Mouse (Mus musculus) cerebellum, adult 2 months (tissue): ENCODE measurements around the gene Tmem114. TPM values are rescaled to one million over a fixed set of nuclear protein-coding genes. Genes with fewer than 3 reads are reported as not detected.

Experiments
- DNase-seq, 2 experiments: peaks; one replicate each; pipeline ENCODE4 v3.0.0; 2021
- H3K27ac ChIP-seq: fragments of 200-500 bp; 2 replicates; pipeline ENCODE4 v1.5.1; 2012; ENCODE audit warnings: low read length, control low read depth, inconsistent platforms; ENCODE audit not compliant: insufficient read depth
- H3K27me3 ChIP-seq: fragments of 200-500 bp; 2 replicates; pipeline ENCODE4 v1.6.1; 2012; ENCODE audit warnings: inconsistent platforms, mild to moderate bottlenecking, low read length, moderate library complexity; ENCODE audit not compliant: control insufficient read depth, insufficient read depth
- H3K4me1 ChIP-seq: fragments of 200-500 bp; 2 replicates; pipeline ENCODE4 v1.6.1; 2011; ENCODE audit warnings: low read length; ENCODE audit not compliant: control insufficient read depth, insufficient read depth
- H3K4me3 ChIP-seq: fragments of 200-500 bp; replicated peaks from 2 replicates; pipeline ENCODE3; 2011; ENCODE audit warnings: mild to moderate bottlenecking, low read depth, low read length, control low read depth; ENCODE audit not compliant: insufficient read depth
- CTCF ChIP-seq: fragments of 200-500 bp; IDR thresholded peaks from 2 replicates; pipeline ENCODE4 v1.5.1; 2011; ENCODE audit warnings: low read depth, mild to moderate bottlenecking, control low read depth, low read length, moderate library complexity, borderline replicate concordance; ENCODE audit not compliant: insufficient read depth
- POLR2A ChIP-seq: fragments of 200-500 bp; IDR thresholded peaks from 2 replicates; pipeline ENCODE4 v1.6.1; 2011; ENCODE audit warnings: low read length, control low read depth, borderline replicate concordance; ENCODE audit not compliant: insufficient read depth
- WGBS: fragments of 180-500 bp; shearing (Covaris S2); methylation state at CpG from one replicate; pipeline ENCODE4 v1.1.7; 2018; 5-methylcytosine and 5-hydroxymethylcytosine counted together
- polyA plus RNA-seq: library from polyadenylated mRNA; depleted of rRNA; stranded (reverse); fragments of >200 nt; gene quantifications from 2 replicates; pipeline ENCODE4 v1.2.3, GENCODE M21; 2012; rRNA removed

Tmem114 gene
- 1.5 and 1.8 TPM in 2 replicates for polyA plus RNA-seq

GRCm38 (mm10) chr16:8424971-8425330 lies at the start of gene Tmem114:
Gene Tmem114 (minus strand): TSS chr16:8425136.
- peak; percentile 33 to 36 for DNase-seq
- Histone ChIP-seq H3K27me3 (0 out of 2 replicates have a peak, but pooled peaks cover 2% of the 10 kb centered on the region), H3K4me1 (peaks cover 14% of the 10 kb centered on the region), H3K27ac (no peak within 1 kb of the TSS), H3K4me3 (peak within 1 kb of the TSS; percentile 29)
- 4% methylated on average over 16 of the region's 16 CpGs for WGBS
- no peak for TF ChIP-seq CTCF
- TF ChIP-seq POLR2A: no peak

DNA sequence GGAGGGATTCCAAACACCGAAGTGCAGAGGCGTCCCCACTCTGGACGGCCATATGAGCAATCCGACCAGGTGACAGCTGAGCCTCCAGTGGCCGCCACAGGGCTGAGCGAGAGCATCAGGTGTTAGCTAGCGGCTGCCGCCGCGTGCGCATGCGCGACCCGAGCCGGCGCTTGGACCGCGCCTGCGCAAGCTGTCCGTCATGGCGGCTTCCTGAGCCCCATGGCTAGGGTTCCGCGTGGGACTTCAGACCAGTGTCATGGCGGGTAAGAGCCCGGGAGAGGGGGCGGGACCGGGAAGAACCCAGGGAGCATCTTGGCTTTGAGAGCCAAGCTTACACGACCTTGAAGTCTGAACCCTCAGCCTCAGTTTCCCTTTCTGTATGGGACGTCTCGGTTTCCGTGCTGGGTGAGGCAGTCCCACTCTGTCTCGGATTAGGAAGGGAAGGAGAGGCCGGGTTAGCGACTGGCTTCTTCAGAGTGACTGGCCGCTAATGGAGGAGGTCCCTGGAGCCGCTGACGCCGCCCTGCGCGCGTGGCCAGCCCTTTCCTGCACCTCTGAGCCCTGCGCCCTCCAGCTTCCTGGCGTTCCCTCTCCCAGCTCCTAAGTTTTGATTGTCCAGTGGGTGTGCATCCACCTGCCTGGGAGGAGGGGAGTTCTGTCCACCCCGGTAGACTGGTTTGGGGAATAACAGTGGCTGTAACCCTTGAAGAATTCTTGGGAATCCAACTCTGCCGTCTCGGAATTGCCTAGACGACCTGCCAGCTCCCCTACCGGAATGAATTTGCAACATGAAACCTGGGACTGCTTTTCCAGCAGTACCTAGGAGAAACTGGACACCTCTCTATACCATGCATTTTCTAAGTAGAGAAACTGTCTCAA lies 45.9 kb upstream of the Tmem114 start, which contains the start of gene Mettl22:
Gene Mettl22 (plus strand): TSS at position 186 of the 879 bp plus-strand sequence.
- Histone ChIP-seq H3K4me3 (peak within 1 kb of the TSS; percentile 91), H3K4me1 (no peaks in the 10 kb centered on the region), H3K27ac (0 out of 2 replicates have a peak within 1 kb of the TSS, but pooled peaks have one; percentile 11), H3K27me3 (no peaks in the 10 kb centered on the region; the same call in 1 of the 2 replicates)
- WGBS: under 1% methylated on average over 48 of the region's 48 CpGs
- DNase-seq: peak; percentile 92
- TF ChIP-seq POLR2A (peak; percentile 52; the same call in 1 of the 2 replicates), CTCF (peak; percentile 7; the same call in 1 of the 2 replicates)

- Histone ChIP-seq H3K27me3 (no peaks in the 10 kb centered on the region; the same call in 1 of the 2 replicates), H3K27ac (no peak overlapping the region), H3K4me1 (no peaks in the 10 kb centered on the region), H3K4me3 (no peak overlapping the region)
- no peak for TF ChIP-seq CTCF
- TF ChIP-seq POLR2A: no peak
- DNase-seq: no peak
- WGBS: 91% methylated on average over 2 of the region's 2 CpGs
Measured at GRCm38 (mm10) chr16:8470132-8470531, 45.2 kb upstream of the Tmem114 start.

DNA sequence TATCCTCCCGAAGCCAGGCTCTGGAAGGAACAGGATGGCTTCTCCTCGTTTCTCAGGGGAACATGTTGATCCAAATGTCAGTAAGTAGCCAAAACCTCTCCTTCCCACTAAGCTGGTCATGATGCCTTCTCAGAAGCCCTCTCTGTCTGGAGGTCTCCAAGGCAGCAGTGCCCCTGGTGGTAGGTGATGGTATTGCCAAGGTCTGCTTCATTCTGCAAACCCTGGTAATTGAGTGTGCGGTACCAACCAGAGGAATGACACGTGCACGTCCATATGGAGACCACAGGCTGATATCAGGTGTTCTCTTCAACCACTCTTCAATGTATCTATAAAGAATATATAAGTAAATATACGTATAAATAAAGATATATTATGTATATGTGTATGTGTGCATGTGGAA lies 34.2 kb upstream of the Tmem114 start:
- 11% methylated on average over 6 of the region's 6 CpGs for WGBS
- Histone ChIP-seq H3K4me1 (no peaks in the 10 kb centered on the region; the same call in 1 of the 2 replicates), H3K27me3 (no peaks in the 10 kb centered on the region), H3K27ac (no peak overlapping the region), H3K4me3 (no peak overlapping the region)
- DNase-seq: peak; percentile 45 to 63
- TF ChIP-seq POLR2A (no peak), CTCF (peak; percentile 92)

GRCm38 (mm10) chr16:8458391-8458790 lies 33.5 kb upstream of the Tmem114 start:
- DNase-seq: no peak
- WGBS: 92% methylated on average over 4 of the region's 4 CpGs
- H3K4me3 ChIP-seq: no peak overlapping the region
- H3K27me3 ChIP-seq: no peaks in the 10 kb centered on the region
- TF ChIP-seq POLR2A (no peak), CTCF (no peak)
- H3K4me1 ChIP-seq: no peaks in the 10 kb centered on the region; the same call in 1 of the 2 replicates
- H3K27ac ChIP-seq: no peak overlapping the region

GRCm38 (mm10) chr16:8455221-8455620 lies 30.3 kb upstream of the Tmem114 start:
- 78% methylated on average over 2 of the region's 2 CpGs for WGBS
- no peak overlapping the region for H3K4me3 ChIP-seq
- no peaks in the 10 kb centered on the region; the same call in 1 of the 2 replicates for H3K4me1 ChIP-seq
- DNase-seq: no peak
- no peak overlapping the region for H3K27ac ChIP-seq
- H3K27me3 ChIP-seq: no peaks in the 10 kb centered on the region
- no peak for TF ChIP-seq POLR2A
- TF ChIP-seq CTCF: no peak

GRCm38 (mm10) chr16:8453301-8453700 lies 28.4 kb upstream of the Tmem114 start:
- TF ChIP-seq POLR2A (no peak), CTCF (no peak)
- WGBS: 94% methylated on average over 2 of the region's 2 CpGs
- Histone ChIP-seq H3K4me1 (no peaks in the 10 kb centered on the region; the same call in 1 of the 2 replicates), H3K27me3 (no peaks in the 10 kb centered on the region), H3K4me3 (no peak overlapping the region), H3K27ac (no peak overlapping the region)
- DNase-seq: no peak
